Mouse (Mus musculus) ES-E14 (cell line): Measurements from ENCODE around the gene Bach2.

ENCODE experiments used
- ZC3H11A ChIP-seq: IDR thresholded peaks from 2 replicates; pipeline ENCODE4 v1.6.1; 2012; ENCODE audit warnings: low read depth, mild to moderate bottlenecking, inconsistent platforms, low read length, borderline replicate concordance
- ZNF384 ChIP-seq: IDR thresholded peaks from 2 replicates; pipeline ENCODE4 v1.6.1; 2012; ENCODE audit warnings: low read depth, low read length, inconsistent platforms

- TF ChIP-seq ZC3H11A, result no peak
- no peak for TF ChIP-seq ZNF384
Measured at GRCm38 (mm10) chr4:32198589-32198988, 40.0 kb upstream of the Bach2 start.
